Mouse (Mus musculus): ENCODE data around the gene Ablim1. TPM values are rescaled to one million over a fixed set of nuclear protein-coding genes. Genes with fewer than 3 reads are reported as not detected.
"Not testable (repeated sequence)": the region's sequence is repeated elsewhere in the genome, so short reads cannot be mapped to it uniquely, and the experiment has no call there.

The Ablim1 gene
- total and polyA plus RNA-seq, 3 experiments = 101 to 454 (median 418) TPM

DNA sequence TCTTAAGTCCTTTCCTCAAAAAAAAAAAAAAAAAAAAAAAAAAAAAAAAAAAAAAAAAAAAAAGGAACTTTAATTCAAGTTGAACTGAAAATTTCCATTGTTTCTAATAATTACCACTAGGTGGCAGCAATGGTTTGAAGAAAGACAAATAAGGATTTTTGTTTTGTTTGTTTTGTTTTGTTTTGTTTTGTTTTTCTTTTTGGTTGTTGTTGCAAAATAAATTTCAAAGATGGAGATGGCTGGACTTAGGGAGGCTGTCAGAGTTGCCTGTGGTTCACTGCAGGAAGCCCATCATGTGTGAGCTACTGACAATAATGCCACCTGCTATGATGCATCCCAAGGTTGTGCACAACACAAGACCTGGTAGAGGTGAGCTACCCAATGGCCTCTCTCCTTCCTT, 176.7 kb downstream of the Ablim1 start:
- H3K4me3 ChIP-seq = no peak overlapping the region
- 0 out of 2 replicates have a peak, but pooled peaks cover 2% of the 10 kb centered on the region for H3K79me2 ChIP-seq (replicated peaks; ENCODE audit: control insufficient read depth, insufficient read depth, low read length)
- no peak overlapping the region; the same call in none of the 2 replicates for H3K27ac ChIP-seq
- H3K9ac ChIP-seq (ENCODE audit: low read depth, low read length) = no peak overlapping the region
- peaks cover 10% of the 10 kb centered on the region for H3K36me3 ChIP-seq (ENCODE audit: control insufficient read depth, insufficient read depth, low read length)
- peak; percentile 74 for TF ChIP-seq CTCF (IDR thresholded peaks at IDR 0.05)
- no peak for TF ChIP-seq EP300 (IDR thresholded peaks at IDR 0.05; ENCODE audit: insufficient read depth, low read depth, low read length)
- TF ChIP-seq POLR2A (IDR thresholded peaks at IDR 0.05; ENCODE audit: insufficient read depth, low read depth, low read length) = no peak
- intact Hi-C loops (cut with DNase I) = loop anchor here (5.0 kb wide), 1 partner anchor 216 kb away; no protein-coding TSS in a partner anchor
- no peaks in the 10 kb centered on the region for H3K27me3 ChIP-seq (ENCODE audit: control insufficient read depth, insufficient read depth, low read length)
- DNase-seq = no peak
- H3K4me1 ChIP-seq (ENCODE audit: control insufficient read depth, insufficient read depth, low read length) = peaks cover 11% of the 10 kb centered on the region

DNA sequence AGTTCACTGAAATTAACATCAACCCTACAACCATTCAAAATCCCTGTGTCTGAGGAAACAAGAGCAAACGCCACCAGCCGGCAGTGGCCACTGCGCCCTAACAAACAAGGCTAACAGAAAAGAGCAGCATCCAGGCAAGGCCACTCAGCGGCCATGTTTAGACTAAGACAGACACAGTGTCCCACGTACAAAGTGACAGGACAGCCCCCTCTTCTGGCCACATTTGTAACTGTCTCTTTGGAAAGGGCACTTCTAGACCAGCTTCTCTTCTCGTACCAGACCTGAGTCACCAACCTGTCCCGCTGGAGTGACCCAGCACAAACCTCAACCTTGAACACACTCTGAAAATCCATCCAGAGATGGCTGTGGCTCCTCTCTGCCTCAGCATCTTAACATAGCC, 178.5 kb downstream of the Ablim1 start:
- 58% methylated on average over 7 of the region's 7 CpGs for WGBS

DNA sequence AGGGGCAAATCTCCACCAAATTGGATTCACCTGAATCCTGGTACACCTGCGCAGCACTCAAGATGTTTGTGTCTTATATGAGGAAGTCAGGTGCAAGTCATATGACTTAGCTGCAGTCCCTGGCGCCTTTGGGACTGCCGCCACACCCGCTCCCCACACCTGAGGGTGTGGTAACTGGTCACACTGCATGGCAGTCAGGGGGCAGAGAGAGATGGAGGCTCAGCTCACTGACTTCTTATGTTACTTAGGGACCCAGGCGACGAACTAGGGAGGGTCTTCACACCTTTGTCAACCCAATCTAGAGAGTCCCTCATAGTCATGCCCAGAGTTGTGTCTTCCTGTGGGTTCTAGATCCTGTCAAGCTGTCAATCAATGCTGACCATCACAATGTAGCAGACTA, 179.1 kb downstream of the Ablim1 start:
- H3K79me2 ChIP-seq (replicated peaks; ENCODE audit: control insufficient read depth, insufficient read depth, low read length); H3K36me3 ChIP-seq (ENCODE audit: control insufficient read depth, insufficient read depth, low read length); H3K4me3 ChIP-seq; DNase-seq; H3K27me3 ChIP-seq (ENCODE audit: control insufficient read depth, insufficient read depth, low read length); H3K9ac ChIP-seq (ENCODE audit: low read depth, low read length): not testable (repeated sequence)
- intact Hi-C loops (cut with DNase I) = loop anchor here (1.0 to 5.0 kb wide), 2 partner anchors 69 to 213 kb away; no protein-coding TSS in a partner anchor
- H3K27ac ChIP-seq = peak overlapping the region; percentile 33; the same call in 1 of the 2 replicates
- WGBS = 91% methylated on average over 6 of the region's 6 CpGs
- H3K4me1 ChIP-seq (ENCODE audit: control insufficient read depth, insufficient read depth, low read length) = peaks cover 11% of the 10 kb centered on the region

More for the DNA sequence above, 178.5 kb downstream of the Ablim1 start:
- Histone ChIP-seq H3K9ac (ENCODE audit: low read depth, low read length) (no peak overlapping the region), H3K79me2 (replicated peaks; ENCODE audit: control insufficient read depth, insufficient read depth, low read length) (0 out of 2 replicates have a peak, but pooled peaks cover 2% of the 10 kb centered on the region), H3K27ac (peak overlapping the region; percentile 33; the same call in 1 of the 2 replicates), H3K27me3 (ENCODE audit: control insufficient read depth, insufficient read depth, low read length) (no peaks in the 10 kb centered on the region), H3K4me3 (no peak overlapping the region), H3K4me1 (ENCODE audit: control insufficient read depth, insufficient read depth, low read length) (peaks cover 13% of the 10 kb centered on the region), H3K36me3 (ENCODE audit: control insufficient read depth, insufficient read depth, low read length) (peaks cover under 1% of the 10 kb centered on the region; the same call in 1 of the 2 replicates)
- no peak for TF ChIP-seq POLR2A (IDR thresholded peaks at IDR 0.05; ENCODE audit: insufficient read depth, low read depth, low read length)
- peak; percentile 83 for TF ChIP-seq CTCF (IDR thresholded peaks at IDR 0.05)
- 0 out of 2 replicates have a peak, but pooled peaks have one; percentile 31 for TF ChIP-seq EP300 (IDR thresholded peaks at IDR 0.05; ENCODE audit: insufficient read depth, low read depth, low read length)
- intact Hi-C loops (cut with DNase I) = loop anchor here (1.0 to 5.0 kb wide), 2 partner anchors 70 to 214 kb away; no protein-coding TSS in a partner anchor
- peak; percentile 61 to 68 for DNase-seq

DNA sequence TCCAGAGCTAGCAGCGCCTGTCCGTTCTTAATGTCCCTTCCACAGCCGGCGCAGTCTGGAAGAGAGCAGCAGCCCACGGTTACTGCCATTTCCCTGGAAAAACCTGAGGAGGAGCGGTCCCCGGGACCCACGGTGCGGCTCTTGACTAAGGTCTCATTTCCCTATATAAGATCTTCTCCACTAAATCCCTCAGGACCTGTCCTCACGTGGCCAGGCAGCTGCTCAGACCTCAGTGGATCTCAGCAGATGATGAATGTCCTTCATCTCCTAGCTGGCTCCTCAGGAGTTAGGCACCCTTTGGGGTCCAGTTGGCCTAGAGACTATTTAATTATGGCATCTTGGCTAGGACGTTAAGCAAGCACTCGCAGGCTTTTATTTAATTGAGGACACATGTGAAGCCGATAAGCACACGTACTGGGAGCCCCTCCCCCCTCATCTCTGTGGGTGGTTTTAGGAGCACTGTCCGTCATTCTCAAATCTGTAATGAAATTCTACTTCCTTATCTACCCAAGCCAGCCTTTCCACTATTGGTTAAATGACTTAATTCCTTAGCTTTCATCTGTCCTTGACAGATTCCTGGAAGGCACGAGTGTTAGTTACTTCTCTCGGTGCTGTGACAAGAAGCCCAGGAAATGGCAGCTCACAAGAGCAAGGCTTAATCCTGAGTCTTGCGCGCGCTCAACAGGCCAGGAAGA, 179.9 kb downstream of the Ablim1 start:
- Histone ChIP-seq H3K79me2 (replicated peaks; ENCODE audit: control insufficient read depth, insufficient read depth, low read length) (0 out of 2 replicates have a peak, but pooled peaks cover 2% of the 10 kb centered on the region), H3K4me3 (peak overlapping the region; percentile 20), H3K27me3 (ENCODE audit: control insufficient read depth, insufficient read depth, low read length) (no peaks in the 10 kb centered on the region), H3K9ac (ENCODE audit: low read depth, low read length) (peak overlapping the region; percentile 53), H3K36me3 (ENCODE audit: control insufficient read depth, insufficient read depth, low read length) (peaks cover 11% of the 10 kb centered on the region), H3K4me1 (ENCODE audit: control insufficient read depth, insufficient read depth, low read length) (peaks cover 11% of the 10 kb centered on the region), H3K27ac (peak overlapping the region; percentile 65)
- 46% methylated on average over 20 of the region's 20 CpGs for WGBS
- intact Hi-C loops (cut with DNase I) = loop anchor here (5.0 kb wide), 2 partner anchors 38 to 212 kb away; no protein-coding TSS in a partner anchor
- peak; percentile 54 to 68 for DNase-seq
- no peak for TF ChIP-seq EP300 (IDR thresholded peaks at IDR 0.05; ENCODE audit: insufficient read depth, low read depth, low read length)
- TF ChIP-seq POLR2A (IDR thresholded peaks at IDR 0.05; ENCODE audit: insufficient read depth, low read depth, low read length) = 0 out of 2 replicates have a peak, but pooled peaks have one; percentile 44
- TF ChIP-seq CTCF (IDR thresholded peaks at IDR 0.05) = no peak

DNA sequence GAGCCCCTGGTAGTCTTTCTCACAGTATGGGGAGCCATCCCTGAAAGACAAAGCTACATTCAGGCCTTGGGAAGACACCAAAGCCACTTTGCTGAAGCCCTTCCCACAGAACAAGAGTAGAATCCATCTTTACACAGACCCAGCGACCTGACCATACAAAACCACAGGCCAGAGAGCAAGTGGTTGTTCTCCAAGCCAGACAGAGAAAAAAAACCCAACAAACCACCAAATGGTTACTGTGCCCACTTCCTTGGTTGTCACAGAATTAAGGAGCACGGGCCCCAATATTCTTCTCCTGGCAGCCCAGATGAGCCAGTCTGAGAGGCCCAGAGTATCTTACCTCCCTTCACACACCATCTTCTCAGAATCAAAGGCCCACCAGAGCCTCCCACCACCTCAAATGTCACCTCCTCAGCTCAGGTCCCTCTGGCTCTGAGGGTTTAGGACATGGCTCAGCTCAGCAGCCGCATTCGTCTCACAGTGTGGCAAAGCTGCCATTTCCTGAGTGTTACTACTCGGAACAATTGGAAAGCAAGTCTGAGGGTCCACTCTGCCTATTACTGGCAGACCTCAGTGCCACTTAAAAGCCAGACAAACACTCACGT, 181.7 kb downstream of the Ablim1 start:
- Histone ChIP-seq H3K4me3 (no peak overlapping the region), H3K79me2 (replicated peaks; ENCODE audit: control insufficient read depth, insufficient read depth, low read length) (0 out of 2 replicates have a peak, but pooled peaks cover 2% of the 10 kb centered on the region), H3K9ac (ENCODE audit: low read depth, low read length) (no peak overlapping the region), H3K36me3 (ENCODE audit: control insufficient read depth, insufficient read depth, low read length) (peaks cover 12% of the 10 kb centered on the region), H3K27me3 (ENCODE audit: control insufficient read depth, insufficient read depth, low read length) (no peaks in the 10 kb centered on the region), H3K4me1 (ENCODE audit: control insufficient read depth, insufficient read depth, low read length) (peaks cover 9% of the 10 kb centered on the region), H3K27ac (peak overlapping the region; percentile 65)
- no peak for DNase-seq
- WGBS = 75% methylated on average over 6 of the region's 6 CpGs
- TF ChIP-seq POLR2A (IDR thresholded peaks at IDR 0.05; ENCODE audit: insufficient read depth, low read depth, low read length) (no peak), CTCF (IDR thresholded peaks at IDR 0.05) (no peak), EP300 (IDR thresholded peaks at IDR 0.05; ENCODE audit: insufficient read depth, low read depth, low read length) (no peak)
- intact Hi-C loops (cut with DNase I) = loop anchor here (1.0 to 5.0 kb wide), 2 partner anchors 36 to 67 kb away; no protein-coding TSS in a partner anchor

Measured in heart, adult 2 months (tissue).